Mouse (Mus musculus): ENCODE data around the gene Hes6. TPM values are rescaled to one million over a fixed set of nuclear protein-coding genes. Genes with fewer than 3 reads are reported as not detected.

Gene Hes6
- polyA plus RNA-seq, 1 experiment from 2014 or later = 146 TPM

Other genes with a start within 250 kb of the Hes6 start
- 2.7 and 3.2 TPM in 2 replicates for gene Ramp1, start 234.2 kb downstream of the Hes6 start, polyA plus RNA-seq (2015; fragmentation: Nextera tagmentation; extraction: Ambion mirVana)
- 67.7 and 68.8 TPM in 2 replicates for gene Ube2f, start 163.7 kb downstream of the Hes6 start, polyA plus RNA-seq (2015; fragmentation: Nextera tagmentation; extraction: Ambion mirVana)
- 11.8 and 12.8 TPM in 2 replicates for gene Scly, start 115.7 kb downstream of the Hes6 start, polyA plus RNA-seq (2015; fragmentation: Nextera tagmentation; extraction: Ambion mirVana)
- 0.06 and 0.24 TPM in 2 replicates for gene Espnl, start 92.0 kb downstream of the Hes6 start, polyA plus RNA-seq (2015; fragmentation: Nextera tagmentation; extraction: Ambion mirVana)
- gene Klhl30, start 63.0 kb downstream of the Hes6 start, polyA plus RNA-seq (2015; fragmentation: Nextera tagmentation; extraction: Ambion mirVana) = 0.25 and 0.37 TPM in 2 replicates
- gene Erfe, start 47.6 kb downstream of the Hes6 start, polyA plus RNA-seq (2015; fragmentation: Nextera tagmentation; extraction: Ambion mirVana) = 0.26 and 0.47 TPM in 2 replicates
- 138 and 141 TPM in 2 replicates for gene Ilkap, start 15.2 kb downstream of the Hes6 start, polyA plus RNA-seq (2015; fragmentation: Nextera tagmentation; extraction: Ambion mirVana)
- 3.3 and 4.1 TPM in 2 replicates for gene Per2, start 45.3 kb upstream of the Hes6 start, polyA plus RNA-seq (2015; fragmentation: Nextera tagmentation; extraction: Ambion mirVana)
- 9.2 and 10.4 TPM in 2 replicates for gene Traf3ip1, start 80.6 kb upstream of the Hes6 start, polyA plus RNA-seq (2015; fragmentation: Nextera tagmentation; extraction: Ambion mirVana)
- 12.1 and 13.6 TPM in 2 replicates for gene Asb1, start 126.5 kb upstream of the Hes6 start, polyA plus RNA-seq (2015; fragmentation: Nextera tagmentation; extraction: Ambion mirVana)

All from neural tube, embryonic 13.5 days (tissue).